Mouse (Mus musculus) megakaryocyte, embryonic 14.5 days (primary cell): ENCODE results near the gene Wnt11.

ENCODE experiments used
- FLI1 ChIP-seq: IDR thresholded peaks from 2 replicates; pipeline ENCODE4 v1.6.1; 2012; ENCODE audit warnings: low read length, inconsistent platforms, mixed read lengths
- GATA1 ChIP-seq: IDR thresholded peaks from 3 replicates; pipeline ENCODE4 v1.6.1; 2012; ENCODE audit warnings: mixed read lengths, low read length, inconsistent platforms, borderline replicate concordance

DNA sequence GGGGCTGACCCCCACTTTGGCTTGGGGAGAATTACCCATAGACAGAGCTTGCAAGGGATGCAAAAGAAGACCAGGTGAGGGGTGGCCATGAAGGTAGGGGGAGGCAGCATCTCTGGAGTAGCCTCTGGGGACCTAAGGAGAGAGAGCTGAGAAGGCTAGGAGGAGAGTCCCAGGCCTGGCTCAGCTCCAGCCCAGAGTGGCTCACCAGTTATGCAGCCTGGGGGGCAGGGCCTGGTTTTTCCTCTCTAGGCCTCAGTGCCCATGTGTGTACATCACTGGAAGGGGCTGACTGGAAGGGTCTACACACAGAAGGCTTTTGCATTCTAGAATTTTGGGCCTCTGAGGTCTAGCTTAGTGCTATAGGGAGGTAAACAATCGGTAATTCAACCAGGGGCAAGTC lies 14.4 kb upstream of the Wnt11 start:
- TF ChIP-seq FLI1, result no peak
- no peak for TF ChIP-seq GATA1
